Mouse (Mus musculus) cerebellum, adult 2 months (tissue): Measurements from ENCODE around the gene Cuedc2.

Experiments
- CTCF ChIP-seq: fragments of 200-500 bp; IDR thresholded peaks from 2 replicates; pipeline ENCODE4 v1.5.1; 2011; ENCODE audit warnings: low read depth, mild to moderate bottlenecking, control low read depth, low read length, moderate library complexity, borderline replicate concordance; ENCODE audit not compliant: insufficient read depth
- POLR2A ChIP-seq: fragments of 200-500 bp; IDR thresholded peaks from 2 replicates; pipeline ENCODE4 v1.6.1; 2011; ENCODE audit warnings: low read length, control low read depth, borderline replicate concordance; ENCODE audit not compliant: insufficient read depth

GRCm38 (mm10) chr19:46350168-46350932 is 11.8 kb upstream of the Cuedc2 start, which contains the start of gene 2310034G01Rik:
- TF ChIP-seq POLR2A (no peak), CTCF (no peak)
